Mouse (Mus musculus) kidney, adult 18-20 months (tissue): ENCODE measurements around the gene Tlr7.
"Not testable (repeated sequence)": the region's sequence is repeated elsewhere in the genome, so short reads cannot be mapped to it uniquely, and the experiment has no call there.

ENCODE experiments used
- DNase-seq: peaks from one replicate; pipeline ENCODE4 v3.0.0; 2021

Tlr7 gene

GRCm38 (mm10) chrX:167330399-167330798 lies at the start of gene Tlr7:
TSS of gene Tlr7 (minus strand) at chrX:167330558.
- DNase-seq, result no peak

- DNase-seq, result no peak
These were observed 49.7 kb upstream of the Tlr7 start for GRCm38 (mm10) chrX:167380073-167380472.

GRCm38 (mm10) chrX:167361231-167361630 lies 30.9 kb upstream of the Tlr7 start:
- not testable (repeated sequence) for DNase-seq

- no peak for DNase-seq
These were observed 29.3 kb upstream of the Tlr7 start for GRCm38 (mm10) chrX:167359704-167360103.

DNA sequence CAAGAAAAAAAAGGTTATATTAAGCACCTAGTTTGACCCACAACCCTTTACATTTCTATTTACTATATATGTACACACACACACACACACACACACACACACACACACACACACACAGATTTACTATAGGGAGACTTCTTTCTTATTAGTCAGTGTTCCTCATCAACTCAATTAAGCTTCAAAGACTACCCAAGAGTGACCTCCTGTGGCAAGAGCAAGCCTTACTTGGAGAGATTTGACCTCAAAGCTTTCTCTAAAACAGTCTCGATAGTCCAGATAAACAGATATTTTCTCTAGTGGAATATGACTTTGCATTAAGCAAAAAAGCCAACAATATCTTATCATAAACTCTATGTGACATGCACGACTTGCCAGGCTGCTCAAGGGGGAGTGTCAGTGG lies 27.1 kb upstream of the Tlr7 start:
- no peak for DNase-seq

- no peak for DNase-seq
These were observed 25.6 kb upstream of the Tlr7 start for GRCm38 (mm10) chrX:167355965-167356364.

DNA sequence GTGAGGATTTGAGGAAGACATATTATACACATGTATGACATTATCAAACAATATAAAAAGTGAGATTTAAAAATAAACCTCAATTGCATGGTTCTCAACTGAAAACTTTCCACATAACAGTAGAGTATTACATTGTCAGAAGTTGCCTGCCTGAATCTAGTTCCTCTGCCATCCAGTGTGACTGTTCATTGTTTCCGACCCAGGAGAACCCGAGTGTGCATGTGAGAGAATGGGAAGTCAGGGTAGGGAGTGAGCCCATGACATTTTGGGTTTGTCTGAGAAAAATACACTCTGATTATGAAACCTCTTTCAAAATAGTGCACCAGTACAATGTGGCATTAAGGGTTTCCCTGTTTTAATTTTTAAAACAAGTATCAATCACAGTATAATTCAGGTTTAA lies 23.3 kb upstream of the Tlr7 start:
- no peak for DNase-seq

GRCm38 (mm10) chrX:167346440-167346839 lies 16.1 kb upstream of the Tlr7 start:
- DNase-seq, result no peak

DNA sequence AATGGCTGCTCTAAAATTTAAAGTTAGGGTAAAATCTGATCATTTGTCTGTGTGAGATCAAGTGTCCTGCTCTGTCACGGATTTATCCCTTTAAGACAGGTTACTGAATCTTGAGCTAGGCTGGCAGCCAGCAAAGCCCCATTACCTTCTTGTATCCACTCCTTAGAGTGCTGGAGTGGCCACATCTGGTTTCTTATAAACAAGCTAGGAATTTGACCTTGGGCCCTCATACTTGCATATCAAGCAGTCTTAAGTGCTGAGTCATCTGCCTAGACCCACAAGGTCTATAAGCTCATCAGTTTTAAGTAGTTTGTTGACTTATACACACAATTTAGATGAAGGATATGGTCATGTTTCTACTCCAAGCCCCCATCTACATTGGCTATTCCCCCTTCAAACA lies 14.0 kb upstream of the Tlr7 start:
- DNase-seq, result peak; percentile 21

DNA sequence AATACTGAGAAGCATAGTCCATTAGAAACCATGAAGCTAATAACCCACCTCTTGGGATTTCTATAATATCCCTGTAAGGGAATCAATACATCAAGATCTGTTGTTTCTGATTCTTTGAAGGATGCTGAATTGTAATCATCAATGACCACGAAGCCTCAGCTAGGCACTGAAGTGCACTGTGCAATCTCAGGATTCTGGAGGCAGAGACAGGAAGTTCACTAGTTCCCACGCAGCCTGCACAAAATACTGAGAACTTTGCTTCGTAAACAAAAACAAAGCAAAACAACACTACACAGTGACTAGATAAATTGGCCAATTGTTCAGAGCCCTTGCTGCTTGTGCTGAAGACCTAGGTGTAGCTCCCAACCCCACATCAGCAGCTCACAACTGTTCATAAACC lies 11.5 kb upstream of the Tlr7 start:
- no peak for DNase-seq

GRCm38 (mm10) chrX:167340190-167340589 lies 9.8 kb upstream of the Tlr7 start:
- DNase-seq, result no peak

DNA sequence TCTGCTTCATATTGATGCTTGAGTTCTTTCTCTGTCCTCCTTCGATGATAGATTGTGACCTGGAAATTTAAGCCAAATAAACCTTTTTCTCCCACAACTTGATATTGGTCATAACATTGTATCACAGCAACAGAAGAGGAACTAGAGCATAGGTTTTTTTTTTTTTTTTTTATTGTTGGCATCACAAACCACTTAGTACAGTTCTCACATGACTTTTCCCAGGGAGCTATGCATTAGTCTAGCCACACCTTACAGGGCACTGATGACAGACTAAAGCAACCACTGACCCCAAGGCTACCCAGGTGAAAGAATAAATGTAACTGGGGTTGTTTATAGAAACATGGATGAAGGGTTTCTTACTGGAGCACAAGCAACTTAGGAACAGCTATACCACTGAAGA lies 7.6 kb upstream of the Tlr7 start:
- DNase-seq, result no peak

DNA sequence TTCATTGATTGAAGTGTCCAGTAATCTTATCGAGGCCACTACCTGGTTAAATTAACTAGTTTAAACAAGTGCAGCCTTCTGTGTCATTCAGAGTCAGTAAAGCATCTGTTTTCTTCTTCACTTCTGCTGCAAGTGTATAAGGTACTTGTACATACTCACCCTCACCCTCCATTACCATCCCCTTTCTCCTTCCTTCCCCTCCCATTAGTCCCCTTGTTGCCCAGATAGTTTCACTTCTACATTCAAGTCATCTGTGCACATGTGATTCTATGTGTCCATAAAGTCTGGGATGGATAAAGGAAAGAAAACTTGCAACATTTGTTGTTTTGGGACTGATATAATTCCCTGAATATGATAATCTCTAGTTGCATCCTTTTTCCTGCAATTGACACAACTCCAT lies 4.2 kb upstream of the Tlr7 start:
- DNase-seq, result no peak

DNA sequence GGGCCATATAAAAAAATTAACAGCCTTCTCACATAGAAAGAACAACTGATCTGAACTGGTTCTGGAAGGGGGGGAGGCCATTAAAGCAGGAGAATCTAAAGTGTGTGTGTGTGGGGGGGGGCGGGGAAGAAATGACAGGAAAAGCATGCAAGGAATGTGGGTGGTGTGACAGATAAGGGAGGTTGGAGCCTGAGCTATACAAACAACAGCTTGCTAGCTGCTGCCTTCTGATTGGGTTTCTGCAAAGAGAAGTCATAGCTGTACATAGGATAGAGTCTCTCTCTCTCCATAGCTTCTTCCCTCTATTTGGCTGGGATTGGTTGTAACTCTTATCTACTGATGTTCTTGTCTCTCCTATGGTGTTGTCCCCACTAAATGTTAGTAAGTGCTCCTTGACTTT lies 2.2 kb upstream of the Tlr7 start:
- DNase-seq, result no peak

DNA sequence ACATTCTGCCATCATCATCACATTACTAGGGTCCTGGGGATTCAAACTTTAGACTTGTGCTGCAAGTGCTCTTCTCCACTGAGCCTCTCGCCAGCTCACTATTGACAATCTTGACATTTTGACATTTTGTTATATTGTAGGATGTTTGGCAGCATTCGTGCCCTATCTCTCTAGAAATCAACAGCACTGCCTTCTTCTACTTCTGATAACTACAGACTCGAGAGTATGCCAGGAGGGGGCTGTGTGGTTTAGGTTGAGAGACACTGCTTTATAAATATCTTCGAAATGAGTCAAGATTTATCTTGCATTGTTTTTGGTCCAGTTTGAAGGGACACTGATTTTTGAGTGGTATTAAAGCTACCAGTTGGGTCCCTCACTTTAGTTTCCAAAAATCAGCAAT lies 635 bp upstream of the Tlr7 start:
- no peak for DNase-seq

DNA sequence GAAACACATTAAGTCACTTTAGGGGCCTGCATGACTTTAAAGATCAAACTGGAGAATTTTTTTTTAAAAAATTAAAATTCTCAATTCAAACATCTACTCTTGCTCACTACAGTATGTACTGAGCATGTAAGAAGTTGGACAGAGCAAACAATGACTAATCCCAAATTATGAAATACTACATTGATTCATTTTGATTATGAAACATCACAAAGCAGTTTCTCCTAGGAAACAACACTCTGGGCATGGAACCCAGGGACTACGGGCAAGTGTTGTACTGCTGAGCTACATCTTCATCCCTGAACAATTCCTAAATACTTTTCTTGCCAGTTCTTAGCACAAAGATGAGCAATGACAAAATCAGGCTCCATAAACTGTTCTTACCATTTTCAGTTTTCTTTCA lies 738 bp downstream of the Tlr7 start:
- no peak for DNase-seq

DNA sequence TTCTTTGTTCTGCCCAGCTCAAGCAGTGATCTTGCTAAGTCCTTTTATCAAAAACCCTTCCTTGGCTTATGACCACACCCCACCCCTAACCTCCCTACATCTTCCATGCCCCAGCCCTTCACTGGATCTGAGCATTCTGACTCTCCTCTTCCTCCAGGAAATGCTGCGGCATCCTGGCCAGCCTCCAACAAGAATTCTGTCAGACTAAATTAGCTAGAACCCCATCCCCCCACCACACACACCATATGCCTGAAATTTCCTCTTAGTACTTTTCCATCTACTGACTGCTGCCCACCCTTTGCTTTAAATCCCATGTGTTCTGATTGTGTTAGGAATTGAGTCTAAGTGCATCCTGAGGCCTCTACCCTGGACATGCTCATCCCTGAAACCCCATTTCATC lies 1.3 kb downstream of the Tlr7 start:
- no peak for DNase-seq

GRCm38 (mm10) chrX:167328519-167328918 lies 1.8 kb downstream of the Tlr7 start:
- DNase-seq, result no peak

DNA sequence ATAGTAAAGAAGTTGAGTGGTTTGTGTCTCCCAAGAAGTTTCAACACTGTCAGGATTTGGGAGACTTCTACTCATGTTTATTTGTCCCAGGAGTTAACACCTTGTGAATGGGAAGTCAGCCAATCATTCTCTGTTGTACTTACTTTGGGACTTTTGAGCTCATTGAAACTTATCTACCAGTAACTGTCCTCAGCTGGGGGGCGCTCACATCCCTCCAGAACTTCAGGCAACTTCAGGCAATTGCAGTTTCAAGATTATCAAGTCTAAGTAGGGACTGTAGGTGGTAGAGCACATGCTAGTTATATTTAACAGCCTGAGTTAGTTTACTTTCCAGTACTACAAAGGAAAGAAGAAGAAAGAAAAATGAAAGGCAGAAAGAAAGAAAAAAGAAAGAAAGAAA lies 6.6 kb downstream of the Tlr7 start:
- DNase-seq, result no peak

DNA sequence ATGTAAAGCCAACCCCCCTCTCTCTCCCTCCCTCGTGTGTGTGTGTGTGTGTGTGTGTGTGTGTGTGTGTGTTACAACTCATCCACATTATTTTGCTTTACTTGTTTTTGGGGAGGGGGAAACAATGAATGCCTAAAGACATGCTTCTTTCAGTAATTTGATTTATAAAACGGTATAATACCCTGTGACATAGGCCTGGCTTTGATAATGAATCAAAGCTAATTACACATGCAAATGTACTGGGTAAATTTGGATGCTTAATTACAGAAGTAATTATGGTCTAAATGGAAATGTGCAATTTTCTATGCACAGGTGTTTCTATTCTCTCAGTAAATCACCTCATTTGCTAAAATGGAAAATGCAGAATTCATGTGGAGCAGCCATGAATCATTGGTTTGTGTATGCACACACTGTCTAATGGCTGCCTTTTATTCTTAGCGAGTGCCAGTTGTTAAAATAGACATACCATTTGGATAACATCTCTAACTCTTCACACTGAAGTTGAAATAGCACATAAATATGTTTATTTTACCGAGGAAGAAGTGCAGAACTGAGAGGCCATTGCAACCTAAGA lies 9.0 kb downstream of the Tlr7 start:
- DNase-seq, result no peak

- DNase-seq, result no peak
These were observed 11.4 kb downstream of the Tlr7 start for GRCm38 (mm10) chrX:167318819-167319396.

DNA sequence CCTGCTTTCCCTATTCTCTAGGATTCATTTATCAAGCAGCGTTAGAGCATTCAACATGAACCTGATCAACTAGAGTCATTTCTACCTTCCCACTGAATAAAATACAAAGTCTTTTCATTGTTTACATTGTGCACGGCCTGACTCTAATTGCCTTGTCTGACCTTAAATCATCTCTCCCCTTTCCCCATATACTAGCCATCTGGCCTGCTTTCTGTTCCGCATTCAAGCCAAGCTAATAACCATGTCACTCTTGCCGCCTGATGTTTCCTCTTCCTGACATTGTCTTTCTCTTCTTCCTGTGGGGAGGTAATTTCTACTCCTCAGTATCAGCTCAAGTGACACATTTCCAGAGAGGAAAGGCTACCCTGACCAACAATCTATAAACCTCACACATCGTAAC lies 14.6 kb downstream of the Tlr7 start:
- DNase-seq, result no peak

GRCm38 (mm10) chrX:167315093-167315726 lies 15.1 kb downstream of the Tlr7 start:
- DNase-seq, result no peak

- not testable (repeated sequence) for DNase-seq
These were observed 28.3 kb downstream of the Tlr7 start for GRCm38 (mm10) chrX:167302061-167302460.

DNA sequence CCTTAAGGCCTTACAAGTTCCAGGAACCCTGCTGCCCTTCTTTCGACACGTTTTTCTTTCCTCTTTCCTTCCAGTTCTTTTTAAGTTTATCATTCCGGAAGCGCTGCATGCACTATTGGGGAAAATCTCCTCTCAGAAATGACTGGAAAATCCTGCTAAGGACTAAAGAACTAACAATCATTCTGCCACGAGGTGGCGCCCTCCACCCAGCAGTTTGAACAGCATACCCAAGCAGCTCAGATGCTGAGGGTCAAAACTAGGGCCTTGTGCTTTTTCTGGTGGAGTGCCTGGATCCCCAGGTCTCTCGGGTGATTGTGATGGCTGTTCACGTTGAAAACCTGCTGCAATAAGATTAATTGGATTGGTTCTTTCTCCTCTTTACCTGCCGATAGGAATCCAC lies 53.4 kb downstream of the Tlr7 start:
- DNase-seq, result peak; percentile 72
